Mouse (Mus musculus): ENCODE data around the gene Ahsg. TPM values are rescaled to one million over a fixed set of nuclear protein-coding genes. Genes with fewer than 3 reads are reported as not detected.
A peak's percentile ranks its signal among the peaks of the same experiment; 100 is the strongest.

The Ahsg gene
- polyA plus RNA-seq, 1 experiment from 2014 or later: 0.25 TPM

GRCm38 (mm10) chr16:22918034-22918433, 27.0 kb downstream of the Ahsg start, which contains the start of gene Fetub:
Fetub (plus strand) TSS chr16:22918334.
- Histone ChIP-seq H3K4me2 (no peak within 1 kb of the TSS), H3K9ac (replicated peaks) (no peak within 1 kb of the TSS), H3K27me3 (no peaks in the 10 kb centered on the region), H3K27ac (no peak within 1 kb of the TSS), H3K4me3 (replicated peaks) (no peak within 1 kb of the TSS), H3K9me3 (peaks cover 5% of the 10 kb centered on the region; the same call in 1 of the 2 replicates), H3K36me3 (no peaks in the 10 kb centered on the region), H3K4me1 (replicated peaks) (peaks cover 3% of the 10 kb centered on the region; the same call in 1 of the 2 replicates)
- ATAC-seq (ENCODE audit: insufficient number of reproducible peaks, insufficient read depth, low FRiP score, low TSS enrichment, low read depth): no peak
- 91% methylated on average over 5 of the region's 5 CpGs for WGBS

GRCm38 (mm10) chr16:22918664-22919312, 27.7 kb downstream of the Ahsg start:
- H3K4me2 ChIP-seq: no peak overlapping the region
- H3K27ac ChIP-seq: no peak overlapping the region
- H3K9ac ChIP-seq (replicated peaks): no peak overlapping the region
- peaks cover 3% of the 10 kb centered on the region; the same call in 1 of the 2 replicates for H3K4me1 ChIP-seq (replicated peaks)
- peaks cover 5% of the 10 kb centered on the region; the same call in 1 of the 2 replicates for H3K9me3 ChIP-seq
- H3K4me3 ChIP-seq (replicated peaks): no peak overlapping the region
- no peaks in the 10 kb centered on the region for H3K27me3 ChIP-seq
- no peaks in the 10 kb centered on the region for H3K36me3 ChIP-seq
- peak; percentile 56; the same call in 1 of the 2 replicates for ATAC-seq (ENCODE audit: insufficient number of reproducible peaks, insufficient read depth, low FRiP score, low TSS enrichment, low read depth)
- WGBS: 52% methylated on average over 15 of the region's 15 CpGs

- Histone ChIP-seq H3K36me3 (no peaks in the 10 kb centered on the region), H3K4me3 (replicated peaks) (no peak overlapping the region), H3K9me3 (peaks cover 5% of the 10 kb centered on the region; the same call in 1 of the 2 replicates), H3K9ac (replicated peaks) (no peak overlapping the region), H3K4me2 (no peak overlapping the region), H3K27me3 (no peaks in the 10 kb centered on the region), H3K4me1 (replicated peaks) (peaks cover 3% of the 10 kb centered on the region; the same call in 1 of the 2 replicates), H3K27ac (no peak overlapping the region)
- 52% methylated on average over 18 of the region's 18 CpGs for WGBS
- ATAC-seq (ENCODE audit: insufficient number of reproducible peaks, insufficient read depth, low FRiP score, low TSS enrichment, low read depth): no peak
Measured at GRCm38 (mm10) chr16:22919971-22920854, 29.1 kb downstream of the Ahsg start.

GRCm38 (mm10) chr16:22921761-22922160, 30.7 kb downstream of the Ahsg start:
- Histone ChIP-seq H3K4me3 (replicated peaks) (no peak overlapping the region), H3K9me3 (no peaks in the 10 kb centered on the region), H3K4me2 (no peak overlapping the region), H3K4me1 (replicated peaks) (peaks cover 3% of the 10 kb centered on the region; the same call in 1 of the 2 replicates), H3K27me3 (no peaks in the 10 kb centered on the region), H3K9ac (replicated peaks) (no peak overlapping the region), H3K36me3 (no peaks in the 10 kb centered on the region), H3K27ac (no peak overlapping the region)
- WGBS: 94% methylated on average over 5 of the region's 5 CpGs
- ATAC-seq (ENCODE audit: insufficient number of reproducible peaks, insufficient read depth, low FRiP score, low TSS enrichment, low read depth): no peak

- WGBS: 84% methylated on average over 4 of the region's 4 CpGs
- H3K4me2 ChIP-seq: no peak overlapping the region
- H3K27me3 ChIP-seq: no peaks in the 10 kb centered on the region
- H3K9me3 ChIP-seq: no peaks in the 10 kb centered on the region
- no peak for ATAC-seq (ENCODE audit: insufficient number of reproducible peaks, insufficient read depth, low FRiP score, low TSS enrichment, low read depth)
- H3K36me3 ChIP-seq: no peaks in the 10 kb centered on the region
- H3K4me1 ChIP-seq (replicated peaks): peaks cover 3% of the 10 kb centered on the region; the same call in 1 of the 2 replicates
- H3K27ac ChIP-seq: no peak overlapping the region
- no peak overlapping the region for H3K9ac ChIP-seq (replicated peaks)
- H3K4me3 ChIP-seq (replicated peaks): no peak overlapping the region
Measured at GRCm38 (mm10) chr16:22922433-22922832, 31.4 kb downstream of the Ahsg start.

- Histone ChIP-seq H3K36me3 (no peaks in the 10 kb centered on the region), H3K4me2 (no peak overlapping the region), H3K9ac (replicated peaks) (no peak overlapping the region), H3K4me3 (replicated peaks) (no peak overlapping the region), H3K27me3 (no peaks in the 10 kb centered on the region), H3K27ac (no peak overlapping the region), H3K4me1 (replicated peaks) (no peaks in the 10 kb centered on the region), H3K9me3 (no peaks in the 10 kb centered on the region)
- ATAC-seq (ENCODE audit: insufficient number of reproducible peaks, insufficient read depth, low FRiP score, low TSS enrichment, low read depth): no peak
- WGBS: 83% methylated on average over 6 of the region's 6 CpGs
Measured at GRCm38 (mm10) chr16:22929575-22929974, 38.5 kb downstream of the Ahsg start.

GRCm38 (mm10) chr16:22931431-22932200, 40.5 kb downstream of the Ahsg start:
- Histone ChIP-seq H3K9ac (replicated peaks) (no peak overlapping the region), H3K9me3 (no peaks in the 10 kb centered on the region), H3K4me2 (no peak overlapping the region), H3K4me1 (replicated peaks) (no peaks in the 10 kb centered on the region), H3K27me3 (no peaks in the 10 kb centered on the region), H3K4me3 (replicated peaks) (no peak overlapping the region), H3K36me3 (no peaks in the 10 kb centered on the region), H3K27ac (no peak overlapping the region)
- ATAC-seq (ENCODE audit: insufficient number of reproducible peaks, insufficient read depth, low FRiP score, low TSS enrichment, low read depth): no peak
- WGBS: 82% methylated on average over 11 of the region's 11 CpGs

GRCm38 (mm10) chr16:22937631-22938030, 46.6 kb downstream of the Ahsg start:
- no peak for ATAC-seq (ENCODE audit: insufficient number of reproducible peaks, insufficient read depth, low FRiP score, low TSS enrichment, low read depth)
- 90% methylated on average over 12 of the region's 12 CpGs for WGBS
- Histone ChIP-seq H3K27ac (no peak overlapping the region), H3K4me3 (replicated peaks) (no peak overlapping the region), H3K36me3 (no peaks in the 10 kb centered on the region), H3K4me1 (replicated peaks) (no peaks in the 10 kb centered on the region), H3K27me3 (no peaks in the 10 kb centered on the region), H3K9ac (replicated peaks) (no peak overlapping the region), H3K9me3 (no peaks in the 10 kb centered on the region), H3K4me2 (no peak overlapping the region)

GRCm38 (mm10) chr16:22938541-22938940, 47.5 kb downstream of the Ahsg start:
- no peaks in the 10 kb centered on the region for H3K4me1 ChIP-seq (replicated peaks)
- no peak overlapping the region for H3K4me2 ChIP-seq
- H3K4me3 ChIP-seq (replicated peaks): no peak overlapping the region
- H3K27me3 ChIP-seq: no peaks in the 10 kb centered on the region
- WGBS: 74% methylated on average over 2 of the region's 2 CpGs
- ATAC-seq (ENCODE audit: insufficient number of reproducible peaks, insufficient read depth, low FRiP score, low TSS enrichment, low read depth): no peak
- H3K27ac ChIP-seq: no peak overlapping the region
- H3K36me3 ChIP-seq: no peaks in the 10 kb centered on the region
- H3K9me3 ChIP-seq: no peaks in the 10 kb centered on the region
- no peak overlapping the region for H3K9ac ChIP-seq (replicated peaks)

GRCm38 (mm10) chr16:22939120-22939695, 48.1 kb downstream of the Ahsg start:
- 83% methylated on average over 8 of the region's 8 CpGs for WGBS
- H3K27ac ChIP-seq: no peak overlapping the region

More at GRCm38 (mm10) chr16:22939120-22939695, 48.1 kb downstream of the Ahsg start:
- Histone ChIP-seq H3K4me1 (replicated peaks) (no peaks in the 10 kb centered on the region), H3K9me3 (no peaks in the 10 kb centered on the region), H3K27me3 (no peaks in the 10 kb centered on the region), H3K4me2 (no peak overlapping the region), H3K9ac (replicated peaks) (no peak overlapping the region), H3K36me3 (no peaks in the 10 kb centered on the region), H3K4me3 (replicated peaks) (no peak overlapping the region)
- no peak for ATAC-seq (ENCODE audit: insufficient number of reproducible peaks, insufficient read depth, low FRiP score, low TSS enrichment, low read depth)

Data from limb, embryonic 12.5 days (tissue).